Mouse (Mus musculus) embryonic facial prominence, embryonic 11.5 days (tissue): ENCODE data around the gene Rnf214. TPM values are rescaled to one million over a fixed set of nuclear protein-coding genes. Genes with fewer than 3 reads are reported as not detected.

Experiments used
- ATAC-seq: fragments of 200-750 bp; cut with Nextera tagmentation; replicated peaks from 2 replicates; pipeline ENCODE4 v1.8.0; 2017; ENCODE audit warnings: low read depth; ENCODE audit not compliant: insufficient number of reproducible peaks, low FRiP score, low TSS enrichment
- DNase-seq: peaks from one replicate; pipeline ENCODE4 v3.0.0-alpha.2; 2015; ENCODE audit warnings: low spot score
- H3K27ac ChIP-seq: fragments of 300-500 bp; sonication (generic); replicated peaks from 2 replicates; pipeline ENCODE4 v1.5.1; 2014; ENCODE audit warnings: mild to moderate bottlenecking, low read depth, low read length, control low read depth
- H3K27me3 ChIP-seq: fragments of 300-500 bp; sonication (generic); 2 replicates; pipeline ENCODE4 v1.6.1; 2014; ENCODE audit warnings: mild to moderate bottlenecking, low read length, moderate library complexity, mixed read lengths; ENCODE audit not compliant: control insufficient read depth, insufficient read depth
- H3K36me3 ChIP-seq: fragments of 300-500 bp; sonication (generic); replicated peaks from 2 replicates; pipeline ENCODE4 v1.6.1; 2014; ENCODE audit warnings: low read depth, mild to moderate bottlenecking, low read length, moderate library complexity, mixed read lengths; ENCODE audit not compliant: control insufficient read depth, insufficient read depth
- H3K4me1 ChIP-seq: fragments of 300-500 bp; sonication (generic); 2 replicates; pipeline ENCODE4 v1.6.1; 2014; ENCODE audit warnings: low read length, mixed read lengths; ENCODE audit not compliant: control insufficient read depth, insufficient read depth
- H3K4me2 ChIP-seq: fragments of 300-500 bp; sonication (generic); 2 replicates; pipeline ENCODE4 v1.6.1; 2014; ENCODE audit warnings: low read depth, mild to moderate bottlenecking, control low read depth, low read length, moderate library complexity
- H3K4me3 ChIP-seq: fragments of 300-500 bp; sonication (generic); 2 replicates; pipeline ENCODE4 v1.5.1; 2014; ENCODE audit warnings: low read depth, low read length, control low read depth
- H3K9ac ChIP-seq: fragments of 300-500 bp; sonication (generic); replicated peaks from 2 replicates; pipeline ENCODE4 v1.6.1; 2014; ENCODE audit warnings: mild to moderate bottlenecking, control low read depth, low read length
- H3K9me3 ChIP-seq: fragments of 300-500 bp; sonication (generic); replicated peaks from 2 replicates; pipeline ENCODE4 v1.6.1; 2016; ENCODE audit warnings: mild to moderate bottlenecking, low read length, inconsistent platforms, mixed read lengths; ENCODE audit not compliant: control insufficient read depth
- WGBS: fragments of 180-500 bp; shearing (Covaris S2); extraction: QIAGEN DNeasy Blood & Tissue Kit; methylation state at CpG from one replicate; pipeline ENCODE4 v1.1.7; 2014; 5-methylcytosine and 5-hydroxymethylcytosine counted together
- polyA plus RNA-seq: library from polyadenylated mRNA; unstranded; fragments of >200 nt; fragmentation: Nextera tagmentation; extraction: Ambion mirVana; gene quantifications from 2 replicates; pipeline ENCODE4 v1.2.1, GENCODE M21; 2014

Rnf214 gene
- polyA plus RNA-seq, 1 experiment from 2014 or later: 53.1 TPM

DNA sequence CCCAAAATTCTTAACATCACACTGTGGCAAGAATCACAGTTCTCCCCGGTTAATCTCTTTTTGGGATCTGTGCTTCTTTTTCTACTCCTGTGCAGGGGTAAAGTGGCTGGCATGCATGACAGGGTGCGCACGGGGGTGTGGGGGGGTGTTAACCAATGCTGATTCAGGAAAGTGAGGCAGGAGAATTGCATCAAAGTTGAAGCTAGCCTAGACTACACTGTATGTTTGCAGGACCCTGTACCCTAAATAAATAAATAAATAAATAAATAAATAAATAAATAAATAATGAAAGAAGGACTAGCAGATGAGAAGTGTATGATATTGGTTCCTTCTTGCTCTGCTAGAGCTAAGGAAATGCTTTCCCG lies 68.7 kb downstream of the Rnf214 start:
- no peak overlapping the region for H3K4me2 ChIP-seq
- H3K4me1 ChIP-seq: no peaks in the 10 kb centered on the region; the same call in 1 of the 2 replicates
- no peak for DNase-seq
- 26% methylated on average over 4 of the region's 4 CpGs for WGBS
- ATAC-seq: peak; percentile 16; the same call in 1 of the 2 replicates
- no peaks in the 10 kb centered on the region for H3K27me3 ChIP-seq
- H3K4me3 ChIP-seq: peak overlapping the region; percentile 81
- no peaks in the 10 kb centered on the region for H3K36me3 ChIP-seq
- no peak overlapping the region for H3K9ac ChIP-seq
- H3K9me3 ChIP-seq: no peaks in the 10 kb centered on the region
- no peak overlapping the region for H3K27ac ChIP-seq

DNA sequence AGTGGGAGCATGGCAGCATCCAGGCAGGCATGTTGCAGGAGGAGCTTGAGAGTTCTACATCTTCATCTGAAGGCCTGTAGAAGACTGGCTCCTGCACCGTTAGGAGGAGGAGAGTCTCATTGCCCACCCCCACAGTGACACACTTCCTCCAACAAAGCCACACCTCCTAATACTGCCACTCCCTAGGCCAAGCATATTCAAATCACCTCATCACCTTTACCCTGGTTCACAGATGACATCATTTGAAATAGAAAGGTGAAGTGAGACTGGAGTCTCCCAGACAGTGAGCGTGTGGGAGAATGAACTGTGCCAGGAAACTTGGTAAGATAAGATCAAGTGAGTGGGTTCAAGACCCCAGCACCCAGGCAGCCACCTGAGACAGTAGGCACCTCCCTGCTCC lies 73.2 kb downstream of the Rnf214 start:
- DNase-seq: no peak
- Histone ChIP-seq H3K9ac (no peak overlapping the region), H3K4me1 (no peaks in the 10 kb centered on the region), H3K36me3 (no peaks in the 10 kb centered on the region), H3K4me2 (no peak overlapping the region), H3K9me3 (no peaks in the 10 kb centered on the region), H3K4me3 (no peak overlapping the region), H3K27me3 (no peaks in the 10 kb centered on the region), H3K27ac (no peak overlapping the region)
- no peak for ATAC-seq
- 77% methylated on average over 2 of the region's 2 CpGs for WGBS

DNA sequence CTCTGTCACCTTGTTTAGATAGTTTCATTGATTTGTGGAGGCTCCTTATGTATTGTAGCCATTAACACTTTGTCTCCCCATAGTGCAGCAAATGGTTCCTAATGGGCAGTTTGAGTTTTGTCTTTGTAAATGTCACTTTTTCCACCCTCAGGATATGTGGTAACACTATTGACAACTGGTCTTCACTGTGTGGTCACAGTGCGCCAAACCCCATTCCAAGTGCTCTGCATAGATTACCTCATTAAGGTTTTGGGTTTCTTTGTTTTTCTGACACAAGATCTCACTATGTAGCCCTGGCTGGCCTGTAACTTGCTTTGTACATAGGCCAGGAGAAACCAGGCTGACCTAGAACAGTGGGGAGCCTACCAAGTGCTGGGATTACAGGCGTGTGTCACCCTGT lies 73.8 kb downstream of the Rnf214 start:
- Histone ChIP-seq H3K4me3 (no peak overlapping the region), H3K27ac (no peak overlapping the region), H3K9ac (no peak overlapping the region), H3K9me3 (no peaks in the 10 kb centered on the region), H3K4me2 (no peak overlapping the region), H3K4me1 (no peaks in the 10 kb centered on the region), H3K27me3 (no peaks in the 10 kb centered on the region), H3K36me3 (no peaks in the 10 kb centered on the region)
- WGBS: 83% methylated on average over 2 of the region's 2 CpGs
- ATAC-seq: no peak
- no peak for DNase-seq

DNA sequence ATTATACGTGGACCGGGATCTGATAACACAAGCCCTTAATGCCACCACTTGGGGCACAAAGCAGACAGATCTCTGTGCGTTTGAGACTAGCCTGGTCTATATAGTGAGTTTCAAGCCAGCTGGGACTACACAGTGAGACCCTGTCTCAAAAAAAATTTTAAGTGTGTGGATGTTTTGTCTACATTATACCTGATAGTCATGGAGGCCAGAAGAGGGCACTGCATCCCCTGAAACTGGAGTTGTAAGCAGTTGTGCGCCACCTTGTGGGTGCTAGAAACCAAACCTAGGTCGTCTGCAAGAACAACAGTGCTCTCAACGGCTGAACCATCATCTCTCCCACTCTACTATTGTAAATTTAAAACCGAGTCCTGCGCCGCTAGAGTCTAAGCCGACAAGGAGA lies 77.6 kb downstream of the Rnf214 start:
- no peaks in the 10 kb centered on the region for H3K4me1 ChIP-seq
- H3K27ac ChIP-seq: no peak overlapping the region
- H3K9me3 ChIP-seq: no peaks in the 10 kb centered on the region
- no peaks in the 10 kb centered on the region for H3K36me3 ChIP-seq
- no peak overlapping the region for H3K4me3 ChIP-seq
- WGBS: 24% methylated on average over 10 of the region's 10 CpGs
- no peak overlapping the region for H3K9ac ChIP-seq
- peak; percentile 26; the same call in 1 of the 2 replicates for ATAC-seq
- no peak overlapping the region for H3K4me2 ChIP-seq
- peak; percentile 84 for DNase-seq
- no peaks in the 10 kb centered on the region for H3K27me3 ChIP-seq

DNA sequence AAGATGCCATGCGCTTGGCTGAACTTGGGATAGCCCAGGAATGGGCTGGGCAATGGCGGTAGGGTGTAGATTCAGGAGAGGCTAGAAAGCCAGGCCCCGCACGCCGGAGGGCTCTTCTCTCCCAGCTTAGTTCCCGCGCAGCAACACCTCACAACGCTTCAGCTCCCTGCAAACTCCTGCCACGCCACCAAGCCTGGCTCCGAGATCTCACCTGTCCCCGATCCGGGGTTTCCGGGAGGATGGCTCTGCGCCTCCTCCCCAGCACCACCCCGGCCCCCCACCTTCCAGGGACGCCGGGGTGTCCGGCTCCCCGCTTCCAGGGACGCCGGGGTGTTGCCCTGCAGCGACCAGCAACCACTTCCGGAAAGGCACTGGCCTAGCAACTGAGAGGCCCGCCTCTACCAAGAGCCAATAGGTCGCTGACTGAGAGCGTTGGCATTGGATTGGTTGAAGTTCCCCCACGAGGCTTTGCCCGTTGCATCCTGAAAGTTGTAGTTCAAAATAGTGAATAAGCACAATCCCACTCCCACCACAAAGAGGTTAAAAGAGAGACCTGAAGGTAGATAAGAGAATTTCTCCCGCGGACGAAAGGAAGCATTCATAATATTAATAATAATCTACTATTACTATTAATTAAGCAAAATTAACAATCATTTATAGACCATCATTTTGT lies 78.3 kb downstream of the Rnf214 start, which contains the start of gene Cep164:
Gene Cep164 (minus strand): TSS at position 401 of the 673 bp plus-strand sequence.
- Histone ChIP-seq H3K27me3 (no peaks in the 10 kb centered on the region), H3K4me1 (no peaks in the 10 kb centered on the region), H3K27ac (peak within 1 kb of the TSS; percentile 62), H3K36me3 (no peaks in the 10 kb centered on the region), H3K9me3 (no peaks in the 10 kb centered on the region), H3K9ac (peak within 1 kb of the TSS; percentile 72), H3K4me2 (peak within 1 kb of the TSS; percentile 87), H3K4me3 (peak within 1 kb of the TSS; percentile 83)
- DNase-seq (peak; percentile 95), ATAC-seq (peak; percentile 92)
- under 1% methylated on average over 30 of the region's 31 CpGs for WGBS

DNA sequence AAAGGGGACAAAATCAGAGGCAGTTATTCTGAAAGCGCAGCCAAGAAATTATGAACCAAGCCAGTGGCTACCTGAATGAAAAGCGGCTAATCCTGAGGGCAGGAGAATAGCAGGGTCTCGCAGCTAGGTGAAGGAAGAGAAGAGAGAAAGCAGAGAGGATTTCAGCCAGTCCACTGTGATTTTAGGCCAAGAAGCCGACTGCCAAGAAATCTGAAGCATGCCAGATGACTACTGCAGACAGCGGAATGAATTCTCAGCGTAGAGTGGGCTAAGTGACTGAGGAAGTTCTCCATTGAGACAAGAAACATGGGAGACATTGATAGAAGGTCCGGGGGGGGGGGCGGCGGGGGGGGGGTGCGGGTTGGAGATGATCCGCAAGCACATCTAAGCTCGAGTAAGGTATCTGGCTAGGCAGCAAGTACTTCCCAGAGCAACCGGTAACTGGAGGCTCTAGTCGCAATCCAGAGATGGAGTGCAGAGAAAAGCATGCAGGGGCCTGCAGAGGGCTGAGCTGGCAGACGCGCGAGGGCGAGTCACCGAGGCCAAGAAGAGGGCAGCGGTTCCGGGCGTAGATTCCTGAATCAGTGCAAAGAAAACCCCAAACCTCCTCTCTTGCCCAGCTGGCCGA lies 78.9 kb downstream of the Rnf214 start:
- Histone ChIP-seq H3K36me3 (no peaks in the 10 kb centered on the region), H3K4me2 (peak overlapping the region; percentile 87), H3K27me3 (no peaks in the 10 kb centered on the region), H3K4me3 (peak overlapping the region; percentile 83), H3K4me1 (no peaks in the 10 kb centered on the region), H3K27ac (peak overlapping the region; percentile 62), H3K9me3 (no peaks in the 10 kb centered on the region), H3K9ac (peak overlapping the region; percentile 72)
- DNase-seq: peak; percentile 43
- WGBS: 9% methylated on average over 19 of the region's 23 CpGs
- peak; percentile 72 for ATAC-seq

DNA sequence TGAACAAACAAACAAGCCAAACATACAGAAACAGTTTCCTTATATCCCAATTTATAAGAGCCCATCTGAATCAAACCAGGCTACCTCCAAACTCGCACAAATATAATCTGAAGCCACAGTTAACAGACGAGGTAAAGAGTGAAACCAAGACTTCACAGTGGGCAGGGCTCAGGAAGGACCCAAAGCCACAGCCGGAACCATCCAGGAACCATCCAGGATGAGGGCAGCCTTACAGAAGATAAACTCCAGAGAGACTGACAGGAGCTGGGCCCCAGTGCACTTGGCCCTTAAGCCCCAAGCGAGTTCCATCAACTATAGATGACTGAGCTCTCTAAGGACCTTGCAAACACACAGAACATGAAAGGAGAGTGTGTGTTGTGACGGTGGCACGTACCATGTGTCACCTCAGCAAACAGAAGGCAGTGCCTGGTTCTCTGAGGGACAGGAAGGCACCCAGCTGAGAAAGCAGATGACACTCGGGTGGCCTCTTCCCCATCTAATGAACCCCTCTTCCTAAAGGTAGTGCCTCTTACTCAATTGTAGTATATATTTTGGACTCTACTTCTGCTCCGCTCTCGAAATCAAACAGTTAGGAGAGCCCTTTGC lies 88.2 kb downstream of the Rnf214 start:
- Histone ChIP-seq H3K9me3 (no peaks in the 10 kb centered on the region), H3K9ac (no peak overlapping the region), H3K27ac (no peak overlapping the region), H3K27me3 (no peaks in the 10 kb centered on the region), H3K36me3 (no peaks in the 10 kb centered on the region), H3K4me2 (no peak overlapping the region), H3K4me1 (no peaks in the 10 kb centered on the region), H3K4me3 (no peak overlapping the region)
- DNase-seq: no peak
- no peak for ATAC-seq
- 80% methylated on average over 9 of the region's 9 CpGs for WGBS

DNA sequence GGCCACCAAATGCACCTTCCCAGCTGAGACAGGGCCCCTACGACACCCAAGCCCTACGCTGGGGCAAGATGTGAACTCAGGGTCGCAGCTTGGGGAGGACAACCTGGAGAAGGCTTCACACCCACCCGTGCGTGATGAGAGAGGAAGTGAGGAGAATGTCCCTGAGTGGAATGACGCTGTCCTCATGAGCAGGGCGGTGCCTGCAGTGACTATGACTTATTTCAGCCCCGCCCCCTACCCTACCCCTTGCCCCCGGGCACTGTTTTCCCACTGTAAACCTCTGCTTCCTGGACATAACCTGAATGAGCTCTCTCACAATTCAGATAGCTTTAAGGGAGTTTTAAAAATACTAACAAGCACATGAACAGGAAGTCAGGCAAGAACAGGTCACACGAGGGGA lies 91.2 kb downstream of the Rnf214 start:
- H3K9ac ChIP-seq: no peak overlapping the region
- H3K4me1 ChIP-seq: no peaks in the 10 kb centered on the region
- WGBS: 82% methylated on average over 10 of the region's 10 CpGs
- no peak overlapping the region for H3K27ac ChIP-seq
- no peak overlapping the region for H3K4me3 ChIP-seq
- ATAC-seq (no peak), DNase-seq (no peak)
- no peaks in the 10 kb centered on the region for H3K27me3 ChIP-seq
- no peaks in the 10 kb centered on the region for H3K36me3 ChIP-seq
- H3K4me2 ChIP-seq: no peak overlapping the region
- H3K9me3 ChIP-seq: no peaks in the 10 kb centered on the region
